Mouse (Mus musculus) left cerebral cortex, postnatal 4 days (tissue): Measurements from ENCODE around the gene Eps8l1. TPM values are rescaled to one million over a fixed set of nuclear protein-coding genes. Genes with fewer than 3 reads are reported as not detected.
"Not testable (repeated sequence)": the region's sequence is repeated elsewhere in the genome, so short reads cannot be mapped to it uniquely, and the experiment has no call there.

Experiments used
- DNase-seq: peaks from one replicate; pipeline ENCODE4 v3.0.0-alpha.2; 2022
- intact Hi-C: fragments of 180-260 bp; cut with DNase I; formaldehyde crosslinking; loops from one replicate; pipeline ENCODE4 v1.15.1; 2025
- total RNA-seq, 2 experiments: library from RNA; stranded (reverse); gene quantifications; 2 replicates each; pipeline ENCODE4 v1.2.3; 2021

Eps8l1 gene
- total RNA-seq, 2 experiments from 2014 or later, result 5.1 to 8.0 TPM

GRCm38 (mm10) chr7:4507220-4507619 lies 46.7 kb downstream of the Eps8l1 start:
- no peak for DNase-seq
- intact Hi-C loops, result no loop called here

DNA sequence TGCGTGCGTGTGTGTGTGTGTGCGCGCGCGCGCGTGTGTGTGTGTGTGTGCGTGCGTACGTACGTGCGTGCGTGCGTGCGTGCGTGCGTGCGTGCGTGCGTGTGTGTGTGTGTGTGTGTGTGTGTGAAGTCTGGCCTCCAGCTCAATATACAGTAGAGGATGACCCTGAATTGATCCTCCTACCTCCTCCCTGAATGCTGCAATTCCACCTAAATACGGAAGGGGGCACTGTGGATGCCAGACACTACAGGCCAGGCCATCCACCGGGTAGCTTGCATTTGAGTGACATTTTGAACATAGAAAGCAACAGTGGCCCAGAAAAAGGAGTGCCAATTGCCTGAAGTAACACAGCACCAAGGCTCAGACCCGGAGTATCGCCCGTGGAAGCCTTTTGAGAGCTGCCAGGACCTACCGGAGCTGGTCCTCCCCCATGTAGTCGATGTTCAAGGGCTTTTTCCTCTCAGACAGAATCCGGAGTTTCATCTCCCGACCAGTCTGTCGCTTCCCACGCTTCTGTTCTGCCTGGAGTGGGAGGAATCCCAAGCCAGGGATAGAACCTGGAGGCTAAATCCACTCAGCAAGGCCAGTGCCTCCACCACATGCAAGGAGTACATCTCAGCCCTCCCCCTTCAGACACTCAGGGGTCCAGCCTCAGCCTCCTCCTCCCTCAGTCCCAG lies 47.7 kb downstream of the Eps8l1 start:
- intact Hi-C loops, result no loop called here
- no peak for DNase-seq

- intact Hi-C loops, result no loop called here
- no peak for DNase-seq
These were observed 48.3 kb downstream of the Eps8l1 start for GRCm38 (mm10) chr7:4508739-4509116.

GRCm38 (mm10) chr7:4509863-4510608 lies 49.6 kb downstream of the Eps8l1 start:
- intact Hi-C loops, result no loop called here
- DNase-seq, result peak; percentile 72

DNA sequence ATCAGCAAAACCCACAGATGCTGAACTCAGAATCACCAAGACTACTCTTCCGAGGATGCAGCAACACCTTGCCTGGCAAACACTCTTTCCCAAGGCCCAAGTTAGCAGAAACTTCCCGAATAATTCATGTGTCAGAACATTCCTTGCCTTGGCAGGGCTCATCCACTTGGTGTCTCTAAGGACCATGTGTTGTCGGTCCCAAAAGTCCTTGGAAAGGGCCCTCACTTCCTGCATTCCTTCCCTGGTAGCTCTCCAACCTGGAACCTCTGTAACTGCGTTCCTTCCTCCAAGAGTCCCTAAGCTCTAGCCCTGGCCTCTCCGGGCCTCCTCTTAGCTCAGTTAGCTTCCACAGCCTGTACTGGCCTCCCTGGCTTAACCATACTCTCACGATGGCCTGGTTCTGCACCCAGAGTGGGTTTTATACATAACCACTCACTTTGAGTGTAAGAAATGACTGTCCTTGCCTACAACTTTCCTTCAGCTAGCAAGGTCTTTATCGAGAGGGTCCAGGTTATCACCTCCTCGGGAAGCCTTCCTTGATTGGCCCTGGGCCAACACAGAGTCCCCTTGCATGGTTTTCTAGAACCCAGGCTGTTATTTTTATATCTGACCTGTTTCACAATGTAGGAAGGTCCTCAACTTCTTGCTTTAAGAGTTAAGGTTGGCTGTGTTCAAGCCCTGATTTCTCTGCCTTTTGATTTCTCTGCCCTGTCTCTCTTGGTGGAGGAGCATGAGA lies 51.2 kb downstream of the Eps8l1 start:
- intact Hi-C loops, result no loop called here

GRCm38 (mm10) chr7:4513236-4513635 lies 52.8 kb downstream of the Eps8l1 start:
- no peak for DNase-seq
- intact Hi-C loops, result no loop called here

More for the DNA sequence above, 51.2 kb downstream of the Eps8l1 start:
- DNase-seq, result no peak

- DNase-seq, result no peak
- intact Hi-C loops, result no loop called here
These were observed 53.6 kb downstream of the Eps8l1 start for GRCm38 (mm10) chr7:4513829-4514712.

- no peak for DNase-seq
- intact Hi-C loops, result no loop called here
These were observed 55.4 kb downstream of the Eps8l1 start for GRCm38 (mm10) chr7:4515853-4516252.

GRCm38 (mm10) chr7:4516332-4517050 lies 56.0 kb downstream of the Eps8l1 start, which contains the start of gene Tnnt1:
Tnnt1 (minus strand) TSS chr7:4516382.
- intact Hi-C loops, result no loop called here
- DNase-seq, result no peak

DNA sequence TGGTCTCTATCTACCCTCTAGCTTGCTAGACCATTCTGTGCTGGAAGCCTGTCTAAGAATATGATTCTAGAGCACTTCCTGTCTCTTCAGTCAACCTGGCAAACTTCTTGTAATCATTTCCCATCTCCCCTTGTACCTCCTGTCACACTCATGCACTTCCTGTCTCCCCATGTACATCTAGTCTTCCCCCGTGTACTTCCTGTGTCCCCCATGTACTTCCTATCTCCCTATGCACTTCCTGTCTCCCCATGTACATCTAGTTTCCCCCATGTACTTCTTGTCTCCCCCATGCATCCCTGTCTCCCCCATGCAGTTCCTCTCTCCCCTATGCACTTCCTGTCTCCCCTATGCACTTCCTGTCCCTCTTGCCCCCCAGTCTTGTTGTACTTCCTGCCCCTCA lies 58.0 kb downstream of the Eps8l1 start:
- intact Hi-C loops, result no loop called here
- DNase-seq, result no peak

- intact Hi-C loops, result no loop called here
- no peak for DNase-seq
These were observed 60.9 kb downstream of the Eps8l1 start for GRCm38 (mm10) chr7:4521231-4522003.

DNA sequence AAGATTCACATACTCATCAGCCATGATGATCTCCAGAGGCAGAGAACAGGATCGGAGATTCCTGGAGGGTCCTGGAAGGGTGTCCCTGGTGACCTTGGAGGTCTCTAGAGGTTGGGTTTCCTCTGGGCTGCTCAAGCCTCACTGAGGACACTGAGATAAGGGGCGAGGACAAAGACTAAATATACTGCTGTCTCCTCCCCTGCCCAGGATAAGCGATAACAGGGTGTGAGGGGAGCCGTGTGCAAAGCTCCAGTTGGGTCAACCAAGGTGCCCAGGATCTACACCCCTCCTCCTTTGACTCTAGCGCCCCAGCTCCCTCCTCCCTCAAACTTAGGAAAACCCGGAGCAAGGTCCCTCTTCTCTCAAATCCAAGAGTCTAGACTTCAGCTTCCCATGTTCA lies 61.8 kb downstream of the Eps8l1 start:
- intact Hi-C loops, result no loop called here
- DNase-seq, result no peak

DNA sequence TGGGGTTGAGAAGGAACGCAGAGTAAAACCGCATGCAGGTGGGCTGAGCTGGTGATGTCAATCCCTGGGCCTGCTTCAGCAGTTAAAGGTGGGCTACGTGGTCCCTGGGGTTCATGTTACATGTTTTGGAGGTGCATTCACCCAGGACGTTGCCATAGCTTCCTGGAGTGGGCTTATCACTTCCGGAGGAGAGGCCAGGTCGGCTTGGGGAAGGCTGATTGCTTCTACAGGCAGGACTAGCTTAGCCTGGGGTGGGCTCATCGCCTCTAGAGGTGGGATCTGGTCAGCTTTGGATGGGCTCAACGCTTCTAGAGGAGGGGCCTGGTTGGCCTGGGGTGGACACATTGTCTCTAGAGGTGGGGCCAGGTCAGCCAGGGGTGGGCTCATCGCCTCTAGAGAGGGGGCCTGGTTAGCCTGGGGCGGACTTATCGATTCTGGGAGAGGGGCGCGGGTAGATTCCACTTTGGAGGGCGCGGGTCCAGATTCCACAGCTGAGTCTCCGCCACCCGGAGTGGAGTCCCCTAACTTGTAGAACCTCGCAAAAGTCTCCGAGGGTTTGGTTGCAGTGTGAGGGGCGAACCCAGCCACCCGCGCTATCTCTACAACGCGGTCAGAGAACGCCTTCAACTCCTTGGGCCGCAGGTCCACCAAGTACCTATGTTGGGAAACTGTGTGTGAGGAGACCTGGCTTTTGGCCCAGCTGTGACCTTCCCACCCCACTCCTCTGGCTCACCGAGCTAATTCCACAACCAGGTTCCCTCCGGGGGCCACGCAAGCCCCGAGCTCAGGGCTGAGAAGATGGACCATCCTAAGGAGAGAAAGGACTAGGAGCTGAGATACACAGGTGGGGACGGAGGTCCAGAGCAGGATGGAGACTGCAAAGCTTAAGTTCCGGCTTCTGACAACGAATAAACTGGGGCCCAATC lies 63.0 kb downstream of the Eps8l1 start:
- intact Hi-C loops, result no loop called here
- DNase-seq, result no peak

GRCm38 (mm10) chr7:4524212-4524922 lies 63.9 kb downstream of the Eps8l1 start, which contains the start of gene Tnni3:
Tnni3 (minus strand) TSS chr7:4524229.
- intact Hi-C loops, result not testable (repeated sequence)
- DNase-seq, result peak; percentile 45

DNA sequence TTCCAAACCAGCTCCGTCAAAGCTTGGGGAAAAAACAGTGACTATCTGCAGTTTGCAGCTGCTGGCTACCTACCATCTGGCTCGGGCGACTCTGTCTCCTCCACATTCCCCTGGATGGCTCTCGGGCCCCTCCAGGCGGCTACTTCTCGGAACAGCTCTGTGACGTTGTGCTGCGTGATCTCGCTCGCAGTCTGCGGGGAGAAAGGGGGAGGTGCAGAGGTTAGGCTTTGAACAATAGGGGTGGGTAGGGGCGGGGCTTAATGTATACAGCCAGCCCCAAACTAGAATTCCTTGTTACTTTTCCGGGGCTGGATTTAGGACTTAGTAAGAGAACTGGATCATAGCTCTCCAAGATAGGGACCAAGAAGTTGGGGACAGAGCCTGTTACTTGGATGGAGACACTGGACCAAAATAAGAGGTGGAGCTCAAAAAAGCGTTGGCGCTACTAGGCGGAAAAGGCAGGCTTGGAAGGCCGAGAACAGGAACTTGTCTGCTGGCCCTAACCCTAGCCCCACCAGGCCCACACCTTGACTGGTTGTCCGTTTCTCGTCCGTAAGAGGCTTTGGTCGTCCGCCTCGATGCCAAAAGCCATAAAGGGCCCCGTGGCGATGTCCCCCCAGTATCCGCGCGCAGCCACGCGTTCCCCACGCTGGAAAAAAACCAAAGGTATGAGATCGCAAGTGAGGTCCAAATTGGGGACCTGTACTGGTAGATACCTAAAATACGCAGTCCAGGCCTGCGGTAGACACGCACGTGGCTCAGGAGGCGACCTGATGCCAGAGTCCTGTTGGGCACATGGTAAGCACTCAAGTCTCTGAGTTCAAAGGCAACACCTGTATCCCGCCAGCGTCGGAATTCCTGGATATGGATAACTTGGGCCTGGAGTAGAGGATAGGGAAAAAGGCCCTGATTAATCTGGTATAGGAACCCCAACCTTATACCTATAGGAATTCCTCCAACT lies 66.1 kb downstream of the Eps8l1 start:
- DNase-seq, result peak; percentile 78
- intact Hi-C loops, result no loop called here

DNA sequence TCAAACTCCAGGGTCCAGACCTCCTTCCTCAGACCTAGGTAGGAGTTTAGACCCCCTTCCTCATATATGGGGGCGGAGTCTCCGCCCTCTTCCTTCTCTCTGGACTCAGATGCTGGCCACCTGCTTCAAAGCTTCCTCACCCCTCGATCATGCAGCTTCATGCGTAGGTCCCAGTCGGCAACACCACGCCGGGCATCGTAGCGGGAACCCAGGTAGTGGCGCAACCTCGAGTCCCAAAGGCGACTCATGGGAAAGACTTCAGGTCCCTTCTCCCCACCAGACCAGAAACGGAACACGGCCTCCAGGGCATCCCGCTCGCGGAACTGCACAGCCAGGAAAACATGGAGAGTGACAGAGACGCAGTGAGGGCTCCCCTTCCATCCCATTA lies 66.8 kb downstream of the Eps8l1 start:
- intact Hi-C loops, result no loop called here
- DNase-seq, result no peak
